Mouse (Mus musculus): ENCODE data around the gene Mns1.

DNA sequence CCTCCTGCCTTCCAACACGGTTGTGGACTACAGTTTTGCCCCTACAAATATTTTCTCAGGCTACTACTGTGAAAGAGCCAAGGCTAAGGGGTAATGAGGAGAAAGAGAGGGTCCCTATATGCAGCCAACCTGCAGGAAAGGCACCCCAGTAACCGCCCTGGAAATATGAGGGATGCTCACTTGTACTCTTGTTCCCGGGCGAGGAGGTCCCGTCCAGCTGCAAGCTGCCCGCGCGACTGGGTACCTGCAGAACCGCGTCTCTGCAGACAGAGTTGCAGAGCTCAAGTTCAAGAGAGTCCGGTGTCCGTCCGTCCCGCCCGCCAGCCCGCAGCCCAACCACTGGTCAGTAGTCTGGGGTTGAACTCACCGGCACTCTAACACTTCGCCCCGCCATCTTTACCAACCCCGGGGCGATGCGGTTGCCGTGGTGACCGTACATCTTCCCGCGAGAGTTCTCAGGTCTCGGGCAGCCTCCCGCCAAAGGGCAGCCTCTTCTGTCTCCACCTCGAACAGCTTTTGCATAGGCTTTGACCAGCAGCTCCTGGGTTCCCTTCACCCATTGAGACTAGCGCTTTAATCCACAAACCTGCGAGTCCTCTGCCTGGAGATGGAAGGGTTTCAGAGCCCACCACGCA lies 53.9 kb downstream of the Mns1 start:
- no peak for TF ChIP-seq CTCF (IDR thresholded peaks at IDR 0.05; ENCODE audit: low read depth, low read length)
- TF ChIP-seq POLR2A (IDR thresholded peaks at IDR 0.05; ENCODE audit: insufficient read depth, low read length) = peak; percentile 61

All from ES-Bruce4 (cell line).